In the genomic region with DNA sequence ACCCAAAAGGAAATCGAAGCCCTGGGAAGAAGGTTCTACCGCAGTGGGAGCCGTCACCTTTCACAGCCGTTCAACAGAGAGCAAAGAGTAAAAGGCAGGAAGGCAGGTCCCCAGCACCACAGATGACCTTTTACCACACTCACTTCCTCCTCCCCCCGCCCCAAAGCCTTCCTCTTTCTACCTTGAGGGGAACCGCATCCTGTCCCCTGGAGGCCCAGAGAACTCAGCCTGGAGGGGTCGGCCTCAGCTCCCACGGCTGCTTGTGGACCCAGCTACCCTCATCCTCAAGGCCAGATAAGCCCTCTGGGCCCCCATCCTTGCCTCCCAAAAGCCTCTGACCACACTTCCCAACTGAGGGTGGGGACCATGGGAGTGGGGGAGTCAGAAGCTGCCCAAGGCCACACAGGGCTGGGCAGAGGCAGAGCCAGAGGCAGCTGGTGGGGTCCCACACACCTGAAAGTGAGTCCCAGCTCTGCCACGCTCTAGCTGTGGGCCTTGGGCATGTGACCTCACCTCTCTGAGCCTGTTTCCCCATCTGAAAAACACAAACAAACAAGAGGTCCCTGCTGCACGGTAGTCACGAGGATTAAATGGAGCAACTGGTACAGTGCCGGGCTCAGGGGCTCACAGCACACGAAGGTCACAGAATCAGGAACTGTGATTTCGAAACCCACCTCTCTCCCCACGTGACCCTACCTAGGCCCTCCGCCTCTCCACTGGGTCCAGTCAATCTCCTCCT, we compare ENCODE assay signal across 10 mouse cellular contexts. TPM values are rescaled to one million over a fixed set of nuclear protein-coding genes. Genes with fewer than 3 reads are reported as not detected.
DNase-seq lines count a peak whose midpoint lies in the region; ATAC-seq and TF ChIP-seq lines count a peak whose summit lies in the region.
"Had no signal": no experiment of that assay in that cellular context is flagged by ENCODE, and none has a peak within 500 bp of the region (broad histone marks: within the 10 kb centered on the region; RNA-seq: fewer than 3 reads in every experiment).

No protein-coding gene starts in this region.

- TF ChIP-seq CTCF in liver, postnatal 0 days (IDR thresholded peaks at IDR 0.05; ENCODE audit: low read depth), result no peak

- 80% methylated on average over 16 of the region's 16 CpGs for WGBS in heart, embryonic 11.5 days (ENCODE audit: insufficient replicate concordance)
- 31% methylated on average over 16 of the region's 16 CpGs for WGBS in liver, postnatal 0 days (ENCODE audit: insufficient replicate concordance)

- no peaks in the 10 kb centered on the region for H3K9me3 ChIP-seq in heart, embryonic 11.5 days (replicated peaks; ENCODE audit: control insufficient read depth, low read length)
- no peaks in the 10 kb centered on the region for H3K9me3 ChIP-seq in liver, postnatal 0 days (ENCODE audit: low read length)
- H3K9me3 ChIP-seq: hindbrain, embryonic 12.5 days had no signal

- H3K36me3 ChIP-seq in heart, embryonic 11.5 days (ENCODE audit: control insufficient read depth, insufficient read depth, low read length), result peaks cover 4% of the 10 kb centered on the region; the same call in 1 of the 2 replicates
- peaks cover 88% of the 10 kb centered on the region for H3K36me3 ChIP-seq in liver, postnatal 0 days (replicated peaks; ENCODE audit: insufficient read depth, low read length)
- H3K36me3 ChIP-seq in splenic B cell, adult 2 months (ENCODE audit: control insufficient read depth, insufficient read depth, low read length, poor library complexity, severe bottlenecking), result peaks cover 9% of the 10 kb centered on the region

- H3K27ac ChIP-seq in heart, embryonic 11.5 days (ENCODE audit: low read depth, low read length), result no peak overlapping the region
- peak overlapping the region; percentile 92 for H3K27ac ChIP-seq in liver, postnatal 0 days (ENCODE audit: low read depth)
- H3K27ac ChIP-seq: hindbrain, embryonic 12.5 days; left cerebral cortex, adult 2 months had no signal

- H3K4me1 ChIP-seq in heart, embryonic 11.5 days (ENCODE audit: control insufficient read depth, insufficient read depth, low read length), result 0 out of 2 replicates have a peak, but pooled peaks cover 2% of the 10 kb centered on the region
- H3K4me1 ChIP-seq in liver, postnatal 0 days (ENCODE audit: insufficient read depth), result peaks cover 42% of the 10 kb centered on the region
- H3K4me1 ChIP-seq: hindbrain, embryonic 12.5 days had no signal

- no peak overlapping the region for H3K4me2 ChIP-seq in heart, embryonic 11.5 days
- peak overlapping the region; percentile 61 for H3K4me2 ChIP-seq in liver, postnatal 0 days (ENCODE audit: low read depth, low read length)
- H3K4me2 ChIP-seq: hindbrain, embryonic 12.5 days had no signal

- no peaks in the 10 kb centered on the region for H3K27me3 ChIP-seq in heart, embryonic 11.5 days (ENCODE audit: control insufficient read depth, insufficient read depth, low read length)
- no peaks in the 10 kb centered on the region for H3K27me3 ChIP-seq in liver, postnatal 0 days (ENCODE audit: insufficient read depth, low read length)
- no peaks in the 10 kb centered on the region for H3K27me3 ChIP-seq in splenic B cell, adult 2 months (ENCODE audit: control insufficient read depth, insufficient read depth, low read length, poor library complexity, severe bottlenecking)
- H3K27me3 ChIP-seq: hindbrain, embryonic 12.5 days had no signal

- no peak for ATAC-seq in heart, embryonic 11.5 days (replicated peaks; ENCODE audit: insufficient number of reproducible peaks, low FRiP score, low TSS enrichment)
- peak; percentile 78 for ATAC-seq in liver, postnatal 0 days
- ATAC-seq in erythroblast, adult 5-6 weeks (replicated peaks; ENCODE audit: low FRiP score, poor library complexity, severe bottlenecking), result no peak

- H3K9ac ChIP-seq in heart, embryonic 11.5 days (ENCODE audit: low read depth, low read length), result 0 out of 2 replicates have a peak overlapping the region, but pooled peaks have one; percentile 34
- H3K9ac ChIP-seq in liver, postnatal 0 days (replicated peaks), result peak overlapping the region; percentile 49
- H3K9ac ChIP-seq: hindbrain, embryonic 12.5 days had no signal

- no peak overlapping the region for H3K4me3 ChIP-seq in heart, embryonic 11.5 days (ENCODE audit: low read depth, low read length)
- peak overlapping the region; percentile 17; the same call in 1 of the 2 replicates for H3K4me3 ChIP-seq in liver, postnatal 0 days (ENCODE audit: low read depth, low read length)
- H3K4me3 ChIP-seq: hindbrain, embryonic 12.5 days; left cerebral cortex, adult 2 months had no signal

- no peak for DNase-seq in heart, adult 8-10 months (ENCODE audit: low spot score)
- DNase-seq in T-cell, adult 2 months (ENCODE audit: low spot score), result peak; percentile 84
- peak; percentile 63 for DNase-seq in liver, postnatal 0 days
- DNase-seq in splenic B cell, adult 2 months (ENCODE audit: low read depth, low spot score), result peak; percentile 84
- no peak for DNase-seq in adrenal gland, adult 18-20 months (ENCODE audit: low spot score in 2 of 2)
- no peak for DNase-seq in urinary bladder, postnatal 36 days (ENCODE audit: low spot score in 2 of 2)

- TF ChIP-seq EP300 in liver, postnatal 0 days (IDR thresholded peaks at IDR 0.05; ENCODE audit: low read depth), result no peak

RNA-seq across cellular contexts. Expression of gene Dedd2, which starts 14.9 kb away (rescaled TPM):
- 5.3 and 6.7 TPM in 2 replicates for polyA plus RNA-seq in heart, embryonic 11.5 days (2014; fragmentation: Nextera tagmentation; extraction: Ambion mirVana)
- 10 to 100 TPM; 14.0 to 23.0 (median 17.2) TPM for total RNA-seq in heart, adult 8-10 months (2022)
- 19.2 and 21.1 TPM in 2 replicates for polyA plus RNA-seq in liver, postnatal 0 days (2015; fragmentation: Nextera tagmentation; extraction: Ambion mirVana)
- total RNA-seq in adrenal gland, adult 18-20 months (2021), result 10 to 100 TPM; 24.0 to 27.0 TPM
- total RNA-seq in erythroblast, adult 5-6 weeks (2015; ENCODE audit: low replicate concordance), result 53.8 and 59.1 TPM in 2 replicates
- 164 and 194 TPM in 2 replicates for total RNA-seq in erythroblast, adult 5-6 weeks (2017; ENCODE audit: low replicate concordance)

RNA-seq across cellular contexts. Expression of gene Zfp526, which starts 15.7 kb away (rescaled TPM):
- polyA plus RNA-seq in heart, embryonic 11.5 days (2014; fragmentation: Nextera tagmentation; extraction: Ambion mirVana), result 2.3 and 2.7 TPM in 2 replicates
- 10 to 100 TPM in 2 of 4 experiments, 1 to 10 TPM in 2; 9.0 to 12.3 (median 9.9) TPM for total RNA-seq in heart, adult 8-10 months (2022)
- 1.0 and 1.2 TPM in 2 replicates for polyA plus RNA-seq in liver, postnatal 0 days (2015; fragmentation: Nextera tagmentation; extraction: Ambion mirVana)
- total RNA-seq in adrenal gland, adult 18-20 months (2021), result 10 to 100 TPM in 1 of 2 experiments, 1 to 10 TPM in 1; 8.4 to 10.2 TPM
- 25.4 and 27.4 TPM in 2 replicates for total RNA-seq in erythroblast, adult 5-6 weeks (2015; ENCODE audit: low replicate concordance)
- 33.7 and 37.7 TPM in 2 replicates for total RNA-seq in erythroblast, adult 5-6 weeks (2017; ENCODE audit: low replicate concordance)

RNA-seq across cellular contexts. Expression of gene Pou2f2, which starts 26.0 kb away (rescaled TPM):
- polyA plus RNA-seq in heart, embryonic 11.5 days (2014; fragmentation: Nextera tagmentation; extraction: Ambion mirVana), result 0.68 and 0.83 TPM in 2 replicates
- under 1 TPM; 0.49 to 0.72 (median 0.55) TPM for total RNA-seq in heart, adult 8-10 months (2022)
- polyA plus RNA-seq in liver, postnatal 0 days (2015; fragmentation: Nextera tagmentation; extraction: Ambion mirVana), result 2.0 and 2.9 TPM in 2 replicates
- total RNA-seq in adrenal gland, adult 18-20 months (2021), result under 1 TPM; 0.56 to 0.61 TPM
- total RNA-seq in erythroblast, adult 5-6 weeks (2015; ENCODE audit: low replicate concordance), result 3.1 and 4.8 TPM in 2 replicates
- total RNA-seq in erythroblast, adult 5-6 weeks (2017; ENCODE audit: low replicate concordance), result 0.56 and 1.2 TPM in 2 replicates

RNA-seq across cellular contexts. Expression of gene Gsk3a, which starts 32.1 kb away (rescaled TPM):
- 10.4 and 11.6 TPM in 2 replicates for polyA plus RNA-seq in heart, embryonic 11.5 days (2014; fragmentation: Nextera tagmentation; extraction: Ambion mirVana)
- total RNA-seq in heart, adult 8-10 months (2022), result 10 to 100 TPM; 66.1 to 71.3 (median 68.3) TPM
- polyA plus RNA-seq in liver, postnatal 0 days (2015; fragmentation: Nextera tagmentation; extraction: Ambion mirVana), result 4.3 and 5.1 TPM in 2 replicates
- 100 to 1,000 TPM in 1 of 2 experiments, 10 to 100 TPM in 1; 96.7 to 101 TPM for total RNA-seq in adrenal gland, adult 18-20 months (2021)
- total RNA-seq in erythroblast, adult 5-6 weeks (2015; ENCODE audit: low replicate concordance), result 35.2 and 39.5 TPM in 2 replicates
- 24.2 and 29.0 TPM in 2 replicates for total RNA-seq in erythroblast, adult 5-6 weeks (2017; ENCODE audit: low replicate concordance)

RNA-seq across cellular contexts. Expression of gene Erf, which starts 45.0 kb away (rescaled TPM):
- 20.5 and 25.0 TPM in 2 replicates for polyA plus RNA-seq in heart, embryonic 11.5 days (2014; fragmentation: Nextera tagmentation; extraction: Ambion mirVana)
- 10 to 100 TPM; 17.2 to 22.5 (median 21.2) TPM for total RNA-seq in heart, adult 8-10 months (2022)
- polyA plus RNA-seq in liver, postnatal 0 days (2015; fragmentation: Nextera tagmentation; extraction: Ambion mirVana), result 4.6 and 5.2 TPM in 2 replicates
- total RNA-seq in adrenal gland, adult 18-20 months (2021), result 10 to 100 TPM; 18.3 to 25.8 TPM
- total RNA-seq in erythroblast, adult 5-6 weeks (2015; ENCODE audit: low replicate concordance), result 3.3 and 3.6 TPM in 2 replicates
- 2.4 and 2.6 TPM in 2 replicates for total RNA-seq in erythroblast, adult 5-6 weeks (2017; ENCODE audit: low replicate concordance)

Comparison
In these comparisons a context has a peak if more than half of its experiments do, and no peak if none do; other contexts are left out.
1. DNase-seq: peak in T-cell, adult 2 months (single experiment), liver, postnatal 0 days (single experiment) and splenic B cell, adult 2 months (single experiment); none in heart, adult 8-10 months (single experiment), adrenal gland, adult 18-20 months (0 of 2) and urinary bladder, postnatal 36 days (0 of 2).